Mouse (Mus musculus) forelimb bud, embryonic 11.5 days (tissue): ENCODE results near the gene Rif1.
A peak's percentile ranks its signal among the peaks of the same experiment; 100 is the strongest.

ENCODE experiments used
- DNase-seq: peaks from one replicate; pipeline ENCODE4 v3.0.0-alpha.2; 2012; ENCODE audit warnings: low read depth, low spot score

Gene Rif1

DNA sequence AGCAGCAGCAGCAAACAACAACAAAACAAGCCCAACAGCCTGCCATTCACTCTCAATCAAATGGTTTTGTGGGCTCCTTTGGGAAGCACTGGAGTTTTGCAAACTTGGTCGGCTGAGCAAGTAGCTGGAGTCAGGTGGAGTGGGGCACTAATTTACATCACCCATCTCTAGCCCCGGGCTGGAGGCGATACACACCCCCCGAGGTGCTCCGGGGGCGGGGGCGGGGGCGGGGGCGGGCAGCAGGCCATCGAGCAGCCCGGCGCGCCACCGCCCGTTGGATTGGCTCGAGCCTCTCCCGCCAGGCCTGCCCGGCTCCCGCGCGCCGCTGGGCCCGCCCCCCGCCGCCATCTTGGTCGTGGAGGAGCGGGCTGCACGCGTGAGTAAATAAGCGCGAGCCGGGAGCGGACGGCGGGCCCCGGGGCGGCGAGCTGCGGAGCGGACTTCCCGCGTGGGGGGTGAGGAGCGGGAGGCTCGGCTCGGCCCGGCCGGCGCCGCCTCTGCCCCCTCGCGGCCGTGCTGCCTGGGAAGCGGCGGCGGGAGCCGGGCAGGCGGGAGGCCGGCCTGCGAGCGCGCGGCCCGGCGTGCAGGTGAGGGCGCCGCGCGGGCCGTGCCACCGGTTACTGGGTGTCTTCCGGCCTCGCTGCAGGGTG is at the start of gene Rif1:
TSS of gene Rif1 (plus strand) at position 342 of the 650 bp plus-strand sequence.
- DNase-seq, result peak; percentile 67

DNA sequence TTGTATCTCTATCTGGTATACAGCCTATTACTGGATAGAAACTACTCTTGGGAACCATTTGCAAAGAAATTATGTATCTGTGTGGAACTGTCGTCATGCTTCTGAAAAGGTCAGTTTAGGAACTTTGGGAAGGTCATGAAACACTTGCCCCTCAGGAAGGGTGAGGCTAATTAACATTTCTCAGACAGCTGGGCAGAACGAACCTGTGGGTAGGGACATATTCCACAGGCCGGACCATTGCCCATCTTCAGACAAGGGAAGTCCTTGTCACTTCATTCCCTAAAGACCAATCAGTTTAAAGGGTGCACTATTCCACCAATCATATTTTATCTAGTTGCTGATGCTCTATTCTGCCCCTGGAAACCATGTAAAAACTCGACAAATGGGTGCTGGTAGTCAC is 45.6 kb upstream of the Rif1 start:
- no peak for DNase-seq

DNA sequence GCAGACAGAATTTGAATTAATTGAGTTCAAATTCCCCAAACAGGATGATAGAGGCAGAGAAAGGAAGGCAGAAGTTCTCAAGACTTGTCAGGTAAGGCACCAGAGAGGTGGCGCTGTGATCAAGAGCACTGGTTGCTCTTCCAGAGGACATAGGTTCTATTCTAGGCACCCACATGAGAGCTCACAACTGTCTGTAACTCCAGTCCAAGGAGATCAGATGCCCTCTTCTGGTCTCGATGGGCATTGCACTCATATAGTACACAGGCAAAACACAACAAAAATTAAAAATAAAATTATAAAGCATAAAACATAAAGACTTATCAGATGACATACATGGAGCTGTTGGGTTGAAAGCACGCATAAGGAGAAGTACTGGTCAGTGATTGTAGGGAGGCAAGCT is 43.2 kb upstream of the Rif1 start:
- DNase-seq, result no peak

DNA sequence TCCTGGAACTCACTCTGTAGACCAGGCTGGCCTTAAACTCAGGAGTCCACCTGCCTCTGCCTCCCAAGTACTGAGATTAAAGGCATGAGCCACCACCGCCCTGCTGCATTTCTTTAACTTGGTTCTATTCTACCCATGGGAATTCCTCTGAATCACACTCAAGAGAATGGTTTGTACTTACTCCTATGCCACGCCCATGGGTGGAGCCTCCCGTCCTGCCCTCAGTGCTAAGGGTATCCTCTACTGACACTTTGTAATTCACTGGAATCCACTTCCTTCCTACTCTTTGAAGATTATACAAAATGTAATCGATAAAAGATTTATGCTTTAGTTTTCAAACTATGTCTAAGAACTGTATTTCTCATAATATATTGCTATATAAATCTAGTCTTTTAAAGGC is 41.1 kb upstream of the Rif1 start:
- no peak for DNase-seq

DNA sequence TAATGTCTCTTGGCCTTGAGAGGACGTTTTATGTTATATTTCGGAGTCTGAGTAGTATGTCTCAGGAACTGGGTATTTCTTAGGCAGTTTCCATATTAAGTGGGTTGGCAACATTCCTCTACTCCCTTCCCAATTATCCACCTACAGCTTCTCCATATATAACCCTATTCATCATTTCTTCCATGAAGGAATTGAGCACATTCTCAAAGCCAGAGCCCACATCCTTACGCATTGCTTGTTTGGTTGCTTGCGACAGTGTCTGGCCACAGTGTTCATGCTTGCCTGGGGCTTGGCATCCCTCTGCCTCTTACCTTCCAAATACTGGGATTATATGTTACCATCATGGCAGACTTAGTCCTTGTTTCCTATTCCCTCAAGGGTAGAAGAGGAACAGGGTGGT is 38.0 kb upstream of the Rif1 start:
- DNase-seq, result no peak

DNA sequence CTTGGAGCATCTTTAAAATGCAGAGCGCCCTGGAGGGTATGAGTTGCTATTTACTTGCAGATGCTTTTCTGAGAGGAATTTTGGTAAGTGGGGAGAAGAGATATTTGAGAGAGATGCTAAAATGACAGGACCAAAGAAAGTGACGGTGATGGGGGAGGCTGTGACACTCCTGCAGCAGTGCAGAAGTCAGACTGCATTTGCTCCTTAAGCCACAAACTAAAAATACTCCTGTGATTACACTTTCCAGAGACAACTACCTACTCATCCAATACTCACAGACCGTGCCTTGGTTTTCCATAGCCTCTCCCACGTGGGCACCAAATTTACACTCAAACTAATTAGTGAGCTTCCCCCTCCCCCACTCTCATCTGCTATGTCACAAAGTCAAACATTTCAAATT is 37.5 kb upstream of the Rif1 start:
- DNase-seq, result no peak

DNA sequence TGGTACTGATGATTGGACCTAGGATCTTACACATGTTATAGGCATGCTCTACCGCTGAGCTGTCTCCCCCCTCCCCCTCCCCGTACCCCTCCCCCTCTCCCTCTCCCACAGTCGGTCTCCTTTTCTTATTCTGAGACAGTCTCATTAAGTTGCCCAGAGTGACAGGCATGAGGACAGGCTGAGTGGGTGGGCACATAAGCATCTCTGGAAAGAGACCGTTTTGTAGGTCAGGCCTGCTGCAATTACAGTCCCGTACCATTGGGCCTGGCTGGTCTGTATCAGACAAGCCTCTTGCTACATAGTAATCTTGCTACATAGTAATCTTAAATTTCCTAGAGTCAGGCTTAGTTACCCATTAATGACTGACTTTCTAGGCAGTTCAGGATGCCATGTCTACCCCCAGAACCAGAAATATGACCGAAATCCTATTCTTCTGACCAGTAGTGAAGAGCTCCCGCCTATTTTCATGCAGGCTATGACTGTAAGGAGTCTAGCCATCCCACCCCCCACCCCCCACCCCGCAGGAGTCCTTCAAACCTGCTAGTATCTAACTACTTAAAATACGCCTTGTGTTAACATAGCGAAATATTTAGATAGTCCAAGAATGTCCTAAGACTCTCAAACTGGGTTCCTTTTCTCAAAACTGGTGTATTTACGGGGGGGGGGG is 35.6 kb upstream of the Rif1 start:
- DNase-seq, result peak; percentile 13

DNA sequence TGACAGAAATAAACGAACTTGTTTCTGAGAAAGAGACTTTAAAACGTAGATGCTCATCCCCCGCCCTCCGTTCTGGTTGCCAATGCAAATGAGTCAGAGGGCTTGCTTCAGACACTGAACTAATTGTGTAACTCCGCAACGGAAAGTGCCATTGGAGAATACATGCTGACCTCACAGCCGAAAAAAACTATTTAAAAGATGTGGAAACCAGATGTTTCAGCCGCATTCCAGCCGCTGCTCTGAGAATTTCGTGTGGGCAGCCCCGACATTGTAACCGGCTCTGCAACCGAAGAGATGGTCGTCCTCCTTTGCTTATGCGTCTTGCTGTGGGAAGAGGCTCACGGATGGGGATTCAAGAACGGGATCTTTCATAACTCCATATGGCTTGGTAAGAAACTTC is 34.8 kb upstream of the Rif1 start, which contains the start of gene Tnfaip6:
TSS of gene Tnfaip6 (plus strand) at position 128 of the 400 bp plus-strand sequence.
- peak; percentile 88 for DNase-seq

DNA sequence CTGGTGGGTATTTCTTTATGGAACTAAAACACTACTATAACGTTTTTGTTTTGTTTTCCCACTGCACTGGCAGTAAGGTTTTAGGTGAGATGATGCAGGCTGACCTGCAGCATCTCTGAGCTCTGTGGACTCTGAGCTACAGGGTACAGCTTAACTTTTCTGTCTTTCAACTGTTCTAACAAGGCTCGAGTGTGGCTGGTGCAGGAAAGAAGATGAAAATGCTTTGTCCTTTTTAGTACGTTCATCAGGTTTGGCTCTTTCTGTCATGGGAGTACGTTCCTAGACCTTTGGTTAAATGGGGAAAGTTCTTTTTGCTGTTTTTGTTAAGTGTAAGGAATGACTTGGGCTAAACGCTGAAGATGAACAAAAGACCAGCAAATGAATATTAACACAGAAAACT is 34.1 kb upstream of the Rif1 start:
- DNase-seq, result peak; percentile 27

DNA sequence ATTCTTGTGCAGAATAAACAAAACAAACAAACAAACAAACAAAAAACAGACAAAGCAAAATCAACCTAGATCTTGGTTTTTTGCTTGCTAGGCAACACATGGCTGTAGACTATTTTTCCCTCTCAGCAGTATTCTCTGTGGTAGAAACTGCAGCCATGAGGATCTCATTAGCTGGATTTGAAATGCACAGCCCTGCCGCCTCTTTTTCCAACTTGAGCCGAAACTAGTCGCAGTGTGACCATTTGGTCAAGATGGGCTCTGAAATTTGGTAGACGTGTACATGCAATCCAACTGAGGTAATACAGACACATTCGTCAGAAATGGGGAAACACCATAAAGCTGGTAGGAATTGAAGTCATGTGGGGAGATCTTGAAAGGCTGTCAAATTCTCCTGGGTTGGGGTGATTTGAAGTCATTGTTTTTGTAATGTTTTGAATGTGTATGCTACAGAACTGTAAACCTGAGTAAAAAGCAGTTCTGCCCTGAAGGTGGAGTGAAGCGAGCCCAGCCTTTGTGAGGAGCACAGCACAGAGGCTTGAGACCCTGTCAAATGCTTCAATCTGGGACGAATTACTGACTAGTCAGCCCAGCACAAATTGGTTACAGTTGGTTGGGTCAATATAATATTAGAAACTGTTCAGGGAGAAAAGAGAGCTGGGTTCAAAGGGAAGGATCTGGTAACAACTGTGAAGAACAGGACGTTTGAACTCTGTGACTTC is 33.4 kb upstream of the Rif1 start:
- peak; percentile 76 for DNase-seq

DNA sequence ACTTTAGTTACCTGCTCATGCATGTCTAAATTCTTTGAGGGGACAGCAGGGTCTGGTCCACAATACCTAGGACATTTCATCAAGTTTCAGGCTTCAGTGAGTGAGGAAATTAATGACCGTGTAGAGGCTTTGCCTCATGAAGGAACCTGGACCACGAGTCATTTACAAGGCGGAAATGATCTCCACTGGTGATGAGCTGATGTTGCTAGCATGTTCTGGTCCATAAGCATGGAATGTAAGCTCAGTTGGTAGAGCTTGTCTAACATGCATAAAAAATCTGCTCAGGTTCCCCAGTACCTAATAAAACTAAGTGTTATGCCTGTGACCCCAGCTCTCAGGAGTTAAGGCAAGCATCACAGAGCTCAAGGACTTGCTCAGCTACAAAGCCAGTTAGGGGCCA is 30.5 kb upstream of the Rif1 start:
- no peak for DNase-seq

DNA sequence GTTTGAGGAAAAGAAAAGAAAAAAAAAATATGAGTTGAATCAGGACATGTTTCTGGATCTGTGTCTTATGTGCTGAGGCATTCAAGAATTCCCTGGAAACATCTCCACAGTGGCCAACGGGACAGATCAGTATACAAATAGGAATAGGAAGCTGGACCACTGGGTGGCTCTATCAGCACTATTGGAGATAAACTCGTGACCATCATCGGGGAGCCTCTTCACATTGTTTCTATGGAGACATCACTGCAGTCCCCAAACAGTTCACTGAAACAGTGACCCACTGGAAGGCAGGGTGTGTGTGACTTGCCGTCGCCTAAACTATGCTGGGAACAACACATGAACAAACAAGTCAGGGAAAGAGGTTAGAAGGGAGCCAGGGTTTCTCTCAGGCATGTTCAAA is 29.9 kb upstream of the Rif1 start:
- no peak for DNase-seq

DNA sequence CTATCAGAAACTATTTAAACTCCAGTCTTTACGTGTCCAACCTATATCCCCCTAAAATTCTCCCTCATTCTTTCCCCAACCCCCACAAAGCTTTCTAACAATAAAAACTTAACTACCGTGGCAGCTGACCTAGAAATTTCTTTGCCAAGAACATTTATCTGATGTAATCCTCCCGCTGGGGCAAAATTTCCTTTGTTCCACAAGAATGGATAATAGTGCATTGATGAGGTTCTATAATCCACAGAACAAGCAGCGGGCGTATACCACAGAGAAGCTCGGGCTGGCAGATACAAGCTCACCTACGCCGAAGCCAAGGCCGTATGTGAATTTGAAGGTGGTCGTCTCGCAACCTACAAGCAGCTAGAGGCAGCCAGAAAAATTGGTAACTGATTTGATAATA is 29.1 kb upstream of the Rif1 start:
- DNase-seq, result no peak

DNA sequence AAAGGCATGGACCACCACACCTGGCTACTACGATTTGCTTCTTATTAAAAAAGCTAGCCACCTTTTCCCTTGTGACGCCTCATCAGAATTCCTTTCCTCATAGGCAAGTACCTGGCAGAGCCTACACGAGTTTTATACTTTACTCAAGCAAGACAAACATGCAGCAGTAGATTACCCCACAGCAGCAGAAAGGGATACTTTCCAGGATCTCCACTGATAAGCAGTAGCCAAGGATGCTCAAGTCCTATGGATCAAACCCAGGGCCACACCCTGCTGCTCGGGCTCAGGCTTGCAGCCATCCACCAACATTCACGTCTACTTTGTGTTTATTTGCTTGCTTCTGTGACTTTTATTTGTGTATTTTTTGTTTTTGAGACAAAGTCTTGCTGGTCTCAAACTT is 26.6 kb upstream of the Rif1 start:
- no peak for DNase-seq

DNA sequence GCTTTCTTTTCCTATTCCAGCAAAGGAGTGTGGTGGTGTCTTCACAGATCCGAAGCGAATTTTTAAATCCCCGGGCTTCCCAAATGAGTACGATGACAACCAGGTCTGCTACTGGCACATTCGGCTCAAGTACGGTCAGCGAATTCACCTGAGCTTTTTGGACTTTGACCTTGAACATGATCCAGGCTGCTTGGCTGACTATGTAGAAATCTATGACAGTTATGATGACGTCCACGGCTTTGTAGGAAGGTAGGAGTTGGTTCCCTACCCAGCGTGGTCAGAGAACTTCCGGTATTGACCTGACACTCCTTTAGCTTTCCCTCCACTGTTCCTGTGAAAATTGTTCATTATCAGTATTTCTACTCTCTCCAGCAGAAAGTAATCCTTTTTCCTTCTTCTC is 21.8 kb upstream of the Rif1 start:
- DNase-seq, result no peak

DNA sequence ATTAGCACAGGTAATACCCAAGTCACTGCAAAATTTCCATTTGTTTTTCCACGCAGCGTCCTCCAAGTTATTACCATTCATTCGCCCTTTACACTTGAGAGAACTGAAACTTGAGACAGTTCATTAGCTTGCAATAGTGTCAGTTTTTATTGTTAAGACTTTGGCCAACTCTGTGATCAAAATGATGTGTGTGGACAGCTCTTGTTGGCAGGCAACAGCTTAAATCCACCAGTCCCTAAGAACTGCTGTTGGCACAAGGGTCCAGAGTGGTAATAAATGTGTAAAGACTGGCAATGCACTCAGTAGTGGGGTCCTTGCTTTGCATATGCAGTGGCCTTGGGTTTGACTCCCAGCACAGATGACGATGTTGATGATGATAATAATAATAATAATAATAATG is 20.3 kb upstream of the Rif1 start:
- DNase-seq, result no peak

DNA sequence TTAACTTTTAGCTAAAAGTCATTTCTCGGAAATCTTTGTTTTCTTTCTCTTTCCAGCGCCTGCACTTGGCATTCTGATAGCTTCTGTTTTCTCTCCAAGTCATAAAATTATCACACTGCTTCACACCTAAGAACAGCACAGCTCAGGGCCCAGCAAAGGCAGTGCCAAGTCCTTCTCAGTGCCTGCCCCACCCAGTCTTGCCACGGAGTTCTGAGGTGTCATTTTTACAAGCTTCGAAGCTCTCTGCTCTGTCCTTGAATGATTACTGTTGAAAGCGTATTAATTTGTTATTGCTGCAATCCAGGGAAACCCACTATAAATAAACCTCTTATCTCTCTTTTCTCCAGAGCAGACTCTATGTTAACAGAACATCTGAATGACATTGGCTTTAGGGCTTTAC is 19.1 kb upstream of the Rif1 start:
- no peak for DNase-seq

DNA sequence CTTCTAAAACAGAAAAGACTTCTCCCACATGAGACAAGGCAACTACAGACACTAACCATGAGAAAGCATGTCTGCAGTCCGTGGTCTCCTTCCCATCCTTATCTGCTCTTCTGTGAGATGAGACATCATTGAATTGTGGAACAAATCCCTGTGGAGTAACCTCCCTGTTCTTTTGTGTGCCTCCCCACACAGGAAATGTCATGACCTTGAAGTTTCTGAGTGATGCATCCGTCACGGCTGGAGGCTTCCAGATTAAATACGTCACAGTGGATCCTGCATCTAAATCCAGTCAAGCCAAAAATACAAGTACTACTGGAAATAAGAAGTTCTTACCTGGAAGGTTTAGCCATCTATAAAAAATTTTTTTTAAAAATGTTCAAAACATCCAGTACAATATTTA is 17.0 kb upstream of the Rif1 start:
- no peak for DNase-seq

DNA sequence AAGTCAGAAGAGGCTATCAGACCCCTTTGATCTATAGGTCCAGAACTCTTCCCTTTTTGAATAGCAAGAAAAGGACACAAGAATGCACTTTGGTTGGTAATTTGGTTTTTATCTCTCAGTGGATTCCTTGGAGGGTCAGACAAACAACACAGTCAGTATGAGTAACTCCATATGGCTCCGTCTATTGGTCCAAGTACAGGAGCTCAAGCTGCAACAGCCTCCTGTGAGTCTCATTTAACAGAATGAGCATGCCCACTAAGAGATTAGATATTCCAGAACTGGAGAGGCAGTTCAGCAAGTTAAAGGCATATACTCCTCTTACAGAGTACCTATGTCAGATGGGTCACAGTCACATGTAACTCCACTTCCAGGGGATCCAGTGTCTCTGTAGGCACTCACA is 15.5 kb upstream of the Rif1 start:
- no peak for DNase-seq

DNA sequence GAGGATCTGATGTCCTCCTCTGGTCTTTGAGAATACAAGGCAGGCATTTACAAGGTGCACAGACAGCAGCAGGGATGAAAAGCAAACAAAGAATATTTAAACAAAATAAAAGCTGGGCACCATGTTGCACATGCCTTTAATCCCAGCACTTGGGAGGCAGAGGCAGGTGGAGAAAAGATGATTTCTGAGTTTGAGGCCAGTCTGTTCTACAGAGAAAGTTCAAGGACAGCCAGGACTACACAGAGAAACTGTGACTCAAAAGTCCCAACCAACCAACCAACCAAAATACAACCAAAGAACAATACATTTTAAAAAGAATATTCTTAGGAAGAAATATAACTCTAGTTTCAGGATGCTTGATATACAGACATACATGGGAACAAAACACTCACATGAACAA is 15.0 kb upstream of the Rif1 start:
- no peak for DNase-seq

DNA sequence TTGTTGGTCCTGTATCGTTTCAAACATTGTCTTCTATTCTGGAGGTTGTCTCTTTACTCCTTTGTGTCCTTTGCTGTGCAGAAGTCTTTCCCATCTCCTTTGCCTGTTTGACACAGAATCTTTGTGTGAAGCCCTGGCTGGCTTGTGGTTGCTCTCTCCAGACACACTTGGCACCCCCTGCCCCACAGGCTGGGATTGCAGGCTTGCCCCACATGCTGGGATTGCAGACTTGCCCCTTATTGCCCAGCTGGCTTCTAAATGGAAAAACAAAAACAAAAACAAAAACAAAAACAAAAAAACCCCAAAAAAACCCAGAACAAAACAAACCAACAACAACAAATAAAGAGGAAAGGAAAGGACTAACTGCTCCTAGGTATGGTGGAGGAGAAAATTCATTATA is 4.0 kb upstream of the Rif1 start:
- no peak for DNase-seq

DNA sequence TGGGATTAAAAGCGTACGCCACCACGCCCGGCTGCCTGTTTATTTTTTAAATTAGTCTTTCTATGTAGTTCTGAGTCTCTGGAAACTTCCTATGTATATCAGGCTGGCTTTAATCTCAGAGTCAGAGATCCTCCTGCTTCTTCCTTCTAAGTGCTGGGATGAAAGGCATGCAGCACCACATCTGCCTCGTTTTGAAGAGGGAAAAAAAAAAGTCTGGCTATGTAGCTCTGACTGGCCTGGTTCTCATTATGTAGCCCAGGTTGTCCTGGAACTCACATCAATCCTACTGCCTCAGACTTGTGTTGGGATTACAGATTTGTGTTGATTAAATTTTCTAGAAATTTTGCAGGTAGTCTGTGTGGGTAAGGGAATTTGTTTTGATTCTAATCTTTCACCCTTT is 1.8 kb upstream of the Rif1 start:
- no peak for DNase-seq
